Mouse (Mus musculus) ES-E14 (cell line): Measurements from ENCODE around the gene Snta1.

ENCODE experiments used
- CHD2 ChIP-seq: IDR thresholded peaks from 2 replicates; pipeline ENCODE4 v1.6.1; 2014; ENCODE audit warnings: mild to moderate bottlenecking, low read depth, low read length, inconsistent platforms
- HCFC1 ChIP-seq: IDR thresholded peaks from 2 replicates; pipeline ENCODE4 v1.6.1; 2012; ENCODE audit warnings: low read length, inconsistent platforms, borderline replicate concordance; ENCODE audit not compliant: insufficient read depth
- MAFK ChIP-seq: IDR thresholded peaks from 2 replicates; pipeline ENCODE4 v1.6.1; 2014; ENCODE audit warnings: mild to moderate bottlenecking, low read depth, low read length, inconsistent platforms; ENCODE audit not compliant: insufficient read depth
- ZNF384 ChIP-seq: IDR thresholded peaks from 2 replicates; pipeline ENCODE4 v1.6.1; 2012; ENCODE audit warnings: low read depth, low read length, inconsistent platforms

DNA sequence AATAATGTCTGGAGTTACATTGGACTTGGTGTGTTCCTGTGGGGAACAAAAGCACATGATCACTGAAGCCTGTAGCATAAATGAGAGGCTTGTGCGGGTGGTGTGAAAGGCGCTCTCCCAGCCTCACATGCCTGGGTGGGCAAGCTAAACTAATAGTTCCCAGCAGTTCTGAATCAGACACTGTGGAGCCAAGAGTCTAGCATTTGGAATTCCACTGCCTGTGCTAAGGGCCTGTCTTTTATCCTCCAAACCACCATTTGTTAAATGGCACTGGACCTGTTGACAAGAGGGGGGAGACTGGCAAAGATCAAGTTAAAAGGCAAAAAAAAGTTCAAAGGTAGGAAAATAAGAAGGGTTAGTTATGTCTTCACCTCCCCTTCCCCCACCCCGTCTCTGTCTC lies 46.7 kb upstream of the Snta1 start:
- TF ChIP-seq MAFK (no peak), CHD2 (no peak), ZNF384 (no peak), HCFC1 (no peak)
